Mouse (Mus musculus) erythroblast, embryonic 14.5 days (primary cell): ENCODE measurements around the gene Cxcl14.

Source experiments
- GATA1 ChIP-seq: IDR thresholded peaks from 2 replicates; pipeline ENCODE4 v1.6.1; 2012; ENCODE audit warnings: low read length, inconsistent platforms, mixed read lengths
- TAL1 ChIP-seq: IDR thresholded peaks from 3 replicates; pipeline ENCODE4 v1.6.1; 2012; ENCODE audit warnings: low read length, inconsistent platforms, mixed read lengths

- TF ChIP-seq GATA1 (no peak), TAL1 (no peak)
Measured at GRCm38 (mm10) chr13:56256716-56257299, 39.5 kb downstream of the Cxcl14 start.
